Mouse (Mus musculus) hindbrain, embryonic 10.5 days (tissue): Measurements from ENCODE around the gene Mc3r. TPM values are rescaled to one million over a fixed set of nuclear protein-coding genes. Genes with fewer than 3 reads are reported as not detected.

Source experiments
- DNase-seq: peaks from one replicate; pipeline ENCODE4 v3.0.0-alpha.2; 2017; ENCODE audit warnings: low spot score
- H3K27ac ChIP-seq: fragments of 300-500 bp; sonication (generic); 2 replicates; pipeline ENCODE4 v1.5.1; 2016; ENCODE audit warnings: mild to moderate bottlenecking, moderate library complexity
- H3K27me3 ChIP-seq: fragments of 300-500 bp; sonication (generic); 2 replicates; pipeline ENCODE4 v1.6.1; 2016; ENCODE audit warnings: mild to moderate bottlenecking; ENCODE audit not compliant: poor library complexity, insufficient read depth, severe bottlenecking
- H3K36me3 ChIP-seq: fragments of 300-500 bp; sonication (generic); 2 replicates; pipeline ENCODE4 v1.6.1; 2016; ENCODE audit warnings: mild to moderate bottlenecking, moderate library complexity
- H3K4me1 ChIP-seq: fragments of 300-500 bp; sonication (generic); replicated peaks from 2 replicates; pipeline ENCODE4 v1.6.1; 2016; ENCODE audit warnings: mild to moderate bottlenecking
- H3K4me3 ChIP-seq: fragments of 300-500 bp; sonication (generic); 2 replicates; pipeline ENCODE4 v1.5.1; 2016; ENCODE audit warnings: mild to moderate bottlenecking, moderate library complexity
- H3K9me3 ChIP-seq: fragments of 300-500 bp; sonication (generic); 2 replicates; pipeline ENCODE4 v1.6.1; 2016; ENCODE audit warnings: mild to moderate bottlenecking, moderate library complexity
- WGBS: fragments of 180-500 bp; shearing (Covaris S2); methylation state at CpG from one replicate; pipeline ENCODE4 v1.1.7; 2016; 5-methylcytosine and 5-hydroxymethylcytosine counted together
- polyA plus RNA-seq: library from polyadenylated mRNA; unstranded; fragments of >200 nt; fragmentation: Nextera tagmentation; extraction: Ambion mirVana; gene quantifications from 2 replicates; pipeline ENCODE4 v1.2.1, GENCODE M21; 2016

Mc3r gene
- polyA plus RNA-seq, 1 experiment from 2014 or later: not detected

DNA sequence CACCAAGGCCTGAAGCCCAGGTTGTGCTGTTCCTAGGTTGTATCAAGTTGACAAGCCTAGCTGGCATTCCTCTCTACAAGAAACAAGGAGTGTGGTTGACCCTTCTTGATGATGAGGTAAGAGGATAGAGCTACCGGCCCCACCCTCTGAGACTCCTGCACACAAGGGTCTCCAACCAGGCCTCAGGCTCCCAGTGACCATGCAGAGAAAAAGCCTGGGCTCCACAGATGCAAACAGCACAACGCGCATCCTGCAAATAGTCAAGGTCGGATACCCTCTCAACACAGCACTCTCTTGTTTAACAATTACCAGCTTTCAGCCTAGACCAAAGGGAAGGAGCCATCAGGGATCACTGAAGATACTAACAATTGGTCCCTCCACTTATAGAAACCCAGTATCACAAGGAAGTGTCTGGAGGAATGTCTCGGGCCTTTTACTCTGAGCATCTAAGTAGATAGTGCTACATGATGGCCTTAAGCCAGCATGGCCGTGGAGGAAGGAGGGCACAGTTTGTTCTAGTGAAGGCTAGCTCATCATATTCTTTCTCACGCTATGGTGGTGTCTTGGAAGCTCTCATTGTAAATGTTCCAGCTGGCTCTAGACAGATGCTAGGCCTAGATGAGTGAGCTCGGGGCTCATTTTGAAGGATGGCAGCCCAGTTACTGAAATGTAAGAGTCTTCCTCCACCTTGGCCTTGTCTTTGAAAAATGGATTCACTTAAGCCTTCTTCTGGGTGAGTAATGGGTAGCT, 24.7 kb upstream of the Mc3r start:
- DNase-seq: no peak

DNA sequence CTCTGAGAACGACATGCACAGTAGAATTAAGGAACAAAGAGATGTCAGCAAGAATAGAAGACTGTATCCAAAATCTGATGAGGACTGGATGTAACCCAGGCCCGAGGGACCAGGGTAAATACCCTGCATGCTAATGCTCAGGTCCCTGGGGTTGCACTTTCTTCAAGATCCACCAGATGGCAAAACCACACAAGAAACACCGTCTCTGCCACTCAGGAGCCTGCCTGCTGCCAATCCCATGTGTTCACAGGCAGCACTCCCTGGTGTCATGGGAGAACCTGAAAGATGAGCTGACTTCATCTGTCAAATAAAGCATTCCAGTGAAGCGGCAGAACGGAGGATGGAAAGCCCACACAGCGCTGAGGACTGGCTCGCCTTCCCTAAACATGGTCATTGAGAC, 21.3 kb upstream of the Mc3r start:
- H3K27ac ChIP-seq: no peak overlapping the region
- no peaks in the 10 kb centered on the region for H3K36me3 ChIP-seq
- no peak overlapping the region for H3K4me3 ChIP-seq
- H3K27me3 ChIP-seq: peaks cover 14% of the 10 kb centered on the region
- no peaks in the 10 kb centered on the region for H3K9me3 ChIP-seq
- WGBS: 45% methylated on average over 7 of the region's 7 CpGs
- DNase-seq: peak; percentile 44
- H3K4me1 ChIP-seq: peaks cover 10% of the 10 kb centered on the region; the same call in 1 of the 2 replicates

More for the DNA sequence above, 24.7 kb upstream of the Mc3r start:
- H3K27me3 ChIP-seq: peaks cover 14% of the 10 kb centered on the region
- 89% methylated on average over 8 of the region's 8 CpGs for WGBS
- H3K27ac ChIP-seq: no peak overlapping the region
- H3K9me3 ChIP-seq: no peaks in the 10 kb centered on the region
- H3K4me1 ChIP-seq: peaks cover 11% of the 10 kb centered on the region; the same call in 1 of the 2 replicates
- H3K4me3 ChIP-seq: no peak overlapping the region
- no peaks in the 10 kb centered on the region for H3K36me3 ChIP-seq

DNA sequence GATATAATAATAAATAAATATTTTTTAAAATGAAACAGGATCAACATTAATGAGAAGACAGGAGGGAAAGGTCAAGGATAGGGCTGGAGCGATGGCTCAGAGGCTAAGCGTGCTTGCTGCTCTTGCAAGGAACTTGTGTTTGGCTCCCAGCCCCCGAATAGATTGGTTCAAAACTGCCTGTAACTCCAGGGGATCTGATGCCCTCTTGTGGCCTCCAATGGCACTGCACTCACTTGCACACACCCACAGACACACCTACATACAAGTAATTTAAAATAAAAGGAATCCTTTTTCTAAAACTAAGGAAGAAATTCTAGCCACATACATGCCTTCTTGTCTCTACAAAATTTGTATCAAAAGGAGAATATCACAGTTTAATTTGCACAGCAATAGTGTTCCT, 20.5 kb upstream of the Mc3r start:
- 97% methylated on average over 3 of the region's 3 CpGs for WGBS
- Histone ChIP-seq H3K4me3 (no peak overlapping the region), H3K27ac (no peak overlapping the region), H3K4me1 (0 out of 2 replicates have a peak, but pooled peaks cover 3% of the 10 kb centered on the region), H3K36me3 (no peaks in the 10 kb centered on the region), H3K27me3 (peaks cover 6% of the 10 kb centered on the region; the same call in 1 of the 2 replicates), H3K9me3 (no peaks in the 10 kb centered on the region)
- no peak for DNase-seq

DNA sequence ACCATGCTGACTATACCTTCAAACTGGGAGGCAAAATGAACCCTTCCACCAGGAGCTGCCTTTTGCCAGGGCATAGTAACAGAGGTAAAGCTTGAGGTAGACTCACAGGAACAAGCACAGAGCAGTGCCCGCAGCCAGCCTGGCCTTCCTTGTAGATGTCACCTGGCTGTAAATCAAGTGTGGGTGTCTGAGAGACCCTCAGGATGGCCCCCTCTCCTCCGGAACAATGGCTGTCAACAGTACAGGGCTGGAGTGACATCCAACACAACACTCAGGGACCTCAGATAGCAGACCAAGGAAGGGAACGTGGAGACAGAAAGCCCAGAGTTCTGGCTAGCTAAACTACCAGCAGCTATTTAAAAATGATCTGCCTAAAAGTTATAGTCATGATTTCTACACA, 19.1 kb upstream of the Mc3r start:
- Histone ChIP-seq H3K4me1 (0 out of 2 replicates have a peak, but pooled peaks cover 3% of the 10 kb centered on the region), H3K9me3 (no peaks in the 10 kb centered on the region), H3K4me3 (no peak overlapping the region), H3K27me3 (no peaks in the 10 kb centered on the region), H3K27ac (no peak overlapping the region), H3K36me3 (no peaks in the 10 kb centered on the region)
- 60% methylated on average over 3 of the region's 3 CpGs for WGBS
- no peak for DNase-seq

DNA sequence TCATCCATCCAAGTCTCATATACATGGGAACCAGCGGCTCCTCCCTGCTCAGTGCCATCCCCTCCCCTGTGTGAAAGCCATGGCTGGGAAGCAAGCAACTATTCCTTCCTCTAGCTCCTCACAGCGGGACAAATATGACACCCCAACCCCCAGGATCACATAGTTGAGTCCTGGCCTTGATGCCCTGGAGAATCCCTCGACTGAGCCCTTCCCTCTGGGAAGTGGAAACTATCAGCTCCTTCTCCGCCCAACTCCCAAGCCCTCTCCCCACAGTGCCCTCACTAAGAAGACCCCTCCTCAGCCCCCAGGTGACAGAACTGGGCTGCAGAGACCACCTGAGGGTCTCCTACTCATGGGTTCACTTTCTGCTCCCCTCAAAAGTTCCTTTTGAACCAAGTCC, 18.2 kb upstream of the Mc3r start:
- Histone ChIP-seq H3K4me1 (0 out of 2 replicates have a peak, but pooled peaks cover 3% of the 10 kb centered on the region), H3K36me3 (no peaks in the 10 kb centered on the region), H3K9me3 (no peaks in the 10 kb centered on the region), H3K4me3 (no peak overlapping the region), H3K27ac (no peak overlapping the region), H3K27me3 (no peaks in the 10 kb centered on the region)
- WGBS: 65% methylated on average over 4 of the region's 4 CpGs
- no peak for DNase-seq

DNA sequence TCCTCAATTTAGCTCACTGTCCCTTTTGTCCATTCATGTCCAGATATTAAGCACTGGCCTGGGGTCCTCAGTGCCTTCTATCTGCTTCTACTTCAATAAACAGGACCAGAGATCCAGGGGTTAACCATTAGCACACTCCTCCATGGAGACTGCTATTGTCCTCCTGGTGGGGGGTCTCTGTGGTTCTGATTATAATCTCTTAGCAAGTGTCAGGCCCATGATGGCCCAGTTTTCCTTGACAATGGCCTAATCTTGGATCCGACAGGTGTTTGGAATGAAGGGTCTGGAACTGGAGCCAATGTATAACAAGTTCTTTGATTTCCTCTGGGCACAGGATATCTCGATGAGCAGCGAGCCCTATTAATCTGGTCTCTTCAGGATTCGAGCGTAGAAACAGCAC, 10.1 kb upstream of the Mc3r start:
- Histone ChIP-seq H3K27ac (no peak overlapping the region), H3K4me3 (no peak overlapping the region), H3K9me3 (no peaks in the 10 kb centered on the region), H3K27me3 (no peaks in the 10 kb centered on the region), H3K36me3 (no peaks in the 10 kb centered on the region), H3K4me1 (no peaks in the 10 kb centered on the region)
- DNase-seq: no peak
- WGBS: 84% methylated on average over 5 of the region's 5 CpGs

DNA sequence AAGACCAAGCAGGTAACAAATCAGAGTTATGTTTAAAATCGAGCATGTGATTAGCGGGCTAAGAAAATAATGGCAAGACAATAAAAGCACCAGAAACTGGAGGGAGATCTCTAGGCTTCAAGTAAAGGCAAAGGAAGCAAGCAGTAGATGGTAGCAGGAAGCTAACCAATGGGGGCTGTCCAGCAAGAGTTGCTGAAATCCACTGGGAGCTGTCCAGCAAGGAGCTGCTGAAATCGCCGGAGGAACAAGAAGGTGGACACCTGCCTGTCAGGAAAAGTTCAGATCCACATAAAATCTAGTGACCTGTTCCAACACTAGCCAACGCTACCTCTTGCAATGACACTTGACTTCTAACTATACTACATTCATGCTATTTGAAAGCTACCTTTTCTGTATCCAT, 7.3 kb upstream of the Mc3r start:
- 21% methylated on average over 5 of the region's 5 CpGs for WGBS
- Histone ChIP-seq H3K4me3 (no peak overlapping the region), H3K9me3 (no peaks in the 10 kb centered on the region), H3K36me3 (no peaks in the 10 kb centered on the region), H3K4me1 (no peaks in the 10 kb centered on the region), H3K27ac (no peak overlapping the region), H3K27me3 (no peaks in the 10 kb centered on the region)
- peak; percentile 62 for DNase-seq

DNA sequence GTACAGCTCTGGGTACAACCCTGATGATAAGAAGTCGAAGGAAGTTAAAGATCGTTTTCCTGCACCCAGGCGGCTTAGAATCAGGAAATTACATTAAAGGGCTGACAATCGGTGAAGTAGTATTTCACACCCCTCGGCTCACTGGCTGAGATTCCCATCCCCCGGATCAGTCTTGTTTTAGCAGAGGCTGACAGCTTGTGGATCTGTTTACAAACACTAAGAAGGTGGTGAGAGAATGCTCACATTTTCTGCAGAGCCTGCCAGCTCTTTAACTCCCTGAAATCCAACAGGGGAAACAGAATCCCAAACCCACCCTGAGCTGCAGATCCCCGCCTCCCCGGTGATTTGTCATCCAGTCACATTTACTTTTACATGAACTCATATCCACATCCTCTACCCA, 2.8 kb upstream of the Mc3r start:
- Histone ChIP-seq H3K36me3 (no peaks in the 10 kb centered on the region), H3K4me1 (peaks cover 5% of the 10 kb centered on the region), H3K9me3 (no peaks in the 10 kb centered on the region), H3K27ac (no peak overlapping the region), H3K4me3 (no peak overlapping the region), H3K27me3 (peaks cover 27% of the 10 kb centered on the region)
- WGBS: 72% methylated on average over 8 of the region's 8 CpGs
- DNase-seq: no peak

DNA sequence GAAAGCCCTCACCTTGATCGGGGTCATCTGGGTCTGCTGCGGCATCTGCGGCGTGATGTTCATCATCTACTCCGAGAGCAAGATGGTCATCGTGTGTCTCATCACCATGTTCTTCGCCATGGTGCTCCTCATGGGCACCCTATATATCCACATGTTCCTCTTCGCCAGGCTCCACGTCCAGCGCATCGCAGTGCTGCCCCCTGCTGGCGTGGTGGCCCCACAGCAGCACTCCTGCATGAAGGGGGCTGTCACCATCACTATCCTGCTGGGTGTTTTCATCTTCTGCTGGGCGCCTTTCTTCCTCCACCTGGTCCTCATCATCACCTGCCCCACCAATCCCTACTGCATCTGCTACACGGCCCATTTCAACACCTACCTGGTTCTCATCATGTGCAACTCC, 1.0 kb downstream of the Mc3r start:
- H3K9me3 ChIP-seq: no peaks in the 10 kb centered on the region
- H3K27ac ChIP-seq: no peak overlapping the region
- H3K36me3 ChIP-seq: no peaks in the 10 kb centered on the region
- 82% methylated on average over 14 of the region's 14 CpGs for WGBS
- peaks cover 5% of the 10 kb centered on the region for H3K4me1 ChIP-seq
- H3K27me3 ChIP-seq: peaks cover 27% of the 10 kb centered on the region
- H3K4me3 ChIP-seq: no peak overlapping the region
- no peak for DNase-seq

DNA sequence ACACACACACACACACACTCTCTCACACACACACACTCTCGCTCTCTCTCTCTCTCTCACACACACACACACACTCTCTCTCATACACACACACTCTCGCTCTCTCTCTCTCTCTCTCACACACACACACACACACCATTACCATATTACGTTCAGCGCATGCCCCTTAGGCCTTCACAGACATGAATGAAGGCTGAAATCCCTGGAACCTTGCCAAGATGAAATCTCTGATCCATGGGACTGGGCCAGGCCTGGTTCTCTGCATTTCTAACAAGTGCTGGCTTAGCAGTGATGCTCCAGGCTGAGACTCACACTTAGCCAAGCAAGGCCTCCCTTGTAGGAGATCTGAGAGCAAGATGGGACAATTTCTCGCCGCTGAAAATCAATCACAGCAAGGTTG, 8.1 kb downstream of the Mc3r start:
- DNase-seq: no peak
- H3K27me3 ChIP-seq: no peaks in the 10 kb centered on the region
- H3K27ac ChIP-seq: no peak overlapping the region
- no peak overlapping the region for H3K4me3 ChIP-seq
- no peaks in the 10 kb centered on the region for H3K9me3 ChIP-seq
- peaks cover 7% of the 10 kb centered on the region for H3K4me1 ChIP-seq
- WGBS: 93% methylated on average over 6 of the region's 6 CpGs
- no peaks in the 10 kb centered on the region for H3K36me3 ChIP-seq

DNA sequence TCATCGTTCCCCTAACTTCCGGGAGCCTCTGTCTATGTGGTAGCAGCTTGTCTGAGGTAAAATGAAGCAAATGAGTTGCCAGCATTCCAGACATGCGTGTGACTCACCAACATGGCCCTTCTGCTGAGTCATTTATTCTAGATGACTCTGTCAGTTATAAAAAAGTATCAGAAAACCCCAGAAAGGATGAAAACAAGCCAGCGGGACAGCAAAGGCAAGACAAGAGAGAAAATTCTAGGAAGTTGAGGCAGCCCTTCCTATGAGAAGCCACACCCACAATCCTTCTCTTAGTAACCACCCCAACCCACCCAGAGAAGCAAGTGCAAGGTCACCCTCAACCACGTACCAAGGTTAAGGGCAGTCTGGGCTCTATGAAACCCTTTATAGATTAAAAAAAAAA, 8.7 kb downstream of the Mc3r start:
- H3K4me1 ChIP-seq: peaks cover 7% of the 10 kb centered on the region
- no peaks in the 10 kb centered on the region for H3K36me3 ChIP-seq
- H3K4me3 ChIP-seq: no peak overlapping the region
- no peak overlapping the region for H3K27ac ChIP-seq
- H3K9me3 ChIP-seq: no peaks in the 10 kb centered on the region
- 86% methylated on average over 5 of the region's 5 CpGs for WGBS
- no peaks in the 10 kb centered on the region for H3K27me3 ChIP-seq
- no peak for DNase-seq

DNA sequence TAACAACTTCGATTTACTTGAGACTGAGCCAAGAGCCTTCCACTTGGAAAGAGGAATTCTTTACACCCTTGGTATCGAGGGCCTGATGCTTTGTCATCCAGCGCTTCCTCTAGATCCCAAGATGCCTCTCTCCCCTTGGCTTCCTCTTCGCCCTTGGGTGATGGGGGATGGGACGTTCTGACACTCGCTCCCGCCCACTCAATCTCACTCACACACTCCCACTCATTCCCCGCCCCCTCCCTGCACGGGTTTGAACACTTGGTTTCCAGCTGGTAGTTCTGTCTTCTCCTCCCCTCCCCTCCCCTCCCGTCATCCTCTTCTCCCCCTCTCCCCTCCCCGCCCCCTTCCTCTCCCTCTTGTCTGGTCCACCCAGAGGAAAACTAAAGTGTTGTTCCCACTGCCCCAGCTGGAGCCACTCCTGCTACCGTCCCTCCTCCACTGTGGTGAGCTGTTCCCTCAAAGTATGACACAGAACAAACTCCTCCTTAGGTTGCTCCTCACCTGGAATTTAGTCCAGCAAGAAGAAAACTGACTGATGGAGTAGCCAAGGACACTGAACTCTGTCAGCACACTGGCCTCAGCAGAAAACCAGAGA, 9.3 kb downstream of the Mc3r start:
- Histone ChIP-seq H3K36me3 (no peaks in the 10 kb centered on the region), H3K4me1 (peaks cover 7% of the 10 kb centered on the region), H3K27ac (peak overlapping the region; percentile 47; the same call in 1 of the 2 replicates), H3K4me3 (no peak overlapping the region), H3K9me3 (no peaks in the 10 kb centered on the region), H3K27me3 (no peaks in the 10 kb centered on the region)
- WGBS: 40% methylated on average over 12 of the region's 12 CpGs
- no peak for DNase-seq

DNA sequence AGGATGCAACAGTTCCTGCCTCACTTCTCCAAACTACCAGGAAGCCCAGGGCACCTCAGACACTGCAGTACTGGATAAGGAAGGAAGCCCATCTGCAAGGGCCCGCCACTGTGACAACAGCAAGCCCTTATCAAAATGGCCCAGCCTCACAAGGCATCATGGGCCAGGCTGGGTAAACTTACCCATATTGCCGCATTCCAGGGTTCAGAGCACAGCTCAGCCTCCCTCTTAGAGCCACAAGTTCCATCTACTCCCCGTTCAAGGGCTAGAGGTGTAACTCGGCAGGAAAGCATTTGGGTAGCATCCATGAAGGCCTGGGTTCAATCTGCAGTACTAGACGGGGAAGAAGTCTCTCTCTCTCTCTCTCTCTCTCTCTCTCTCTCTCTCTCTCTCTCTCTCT, 11.8 kb downstream of the Mc3r start:
- H3K4me1 ChIP-seq: peaks cover 8% of the 10 kb centered on the region
- H3K9me3 ChIP-seq: no peaks in the 10 kb centered on the region
- no peak for DNase-seq
- H3K27me3 ChIP-seq: no peaks in the 10 kb centered on the region
- no peak overlapping the region for H3K27ac ChIP-seq
- WGBS: 85% methylated on average over 5 of the region's 5 CpGs
- H3K4me3 ChIP-seq: no peak overlapping the region
- no peaks in the 10 kb centered on the region for H3K36me3 ChIP-seq
